Mouse (Mus musculus) A20 (cell line): ENCODE results near the gene Igdcc3.
"Not testable (repeated sequence)": the region's sequence is repeated elsewhere in the genome, so short reads cannot be mapped to it uniquely, and the experiment has no call there.

Source experiments
- DNase-seq: peaks from one replicate; pipeline ENCODE4 v3.0.0-alpha.2; 2011; ENCODE audit warnings: low read depth, low spot score

Igdcc3 gene

DNA sequence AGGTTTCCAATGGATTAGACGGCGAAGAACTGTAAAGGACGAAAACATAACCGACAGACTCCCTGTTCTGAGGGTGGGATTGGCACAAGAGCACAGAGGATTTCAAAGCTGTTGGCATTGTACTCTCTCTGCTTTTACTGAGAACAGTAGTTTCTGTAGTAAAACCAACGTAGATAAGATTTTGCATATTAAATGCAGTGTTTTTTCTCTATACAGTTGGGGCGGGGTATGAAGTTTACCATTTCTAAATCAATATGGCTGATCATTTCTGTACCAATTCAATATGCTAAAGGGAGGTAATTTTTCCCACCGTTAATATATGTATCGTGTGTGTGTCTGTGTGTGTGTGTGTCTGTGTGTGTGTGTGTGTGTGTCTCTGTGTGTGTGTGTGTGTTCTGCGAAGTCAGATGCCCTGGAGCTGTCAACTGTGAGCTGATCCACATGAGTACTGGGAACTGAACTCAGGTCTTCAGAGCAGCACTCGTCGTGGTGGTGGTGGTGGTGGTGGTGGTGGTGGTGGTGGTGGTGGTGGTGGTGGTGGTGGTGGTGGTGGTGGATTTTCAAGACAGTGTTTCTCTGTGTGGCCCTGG lies 61.3 kb downstream of the Igdcc3 start:
- DNase-seq, result no peak

DNA sequence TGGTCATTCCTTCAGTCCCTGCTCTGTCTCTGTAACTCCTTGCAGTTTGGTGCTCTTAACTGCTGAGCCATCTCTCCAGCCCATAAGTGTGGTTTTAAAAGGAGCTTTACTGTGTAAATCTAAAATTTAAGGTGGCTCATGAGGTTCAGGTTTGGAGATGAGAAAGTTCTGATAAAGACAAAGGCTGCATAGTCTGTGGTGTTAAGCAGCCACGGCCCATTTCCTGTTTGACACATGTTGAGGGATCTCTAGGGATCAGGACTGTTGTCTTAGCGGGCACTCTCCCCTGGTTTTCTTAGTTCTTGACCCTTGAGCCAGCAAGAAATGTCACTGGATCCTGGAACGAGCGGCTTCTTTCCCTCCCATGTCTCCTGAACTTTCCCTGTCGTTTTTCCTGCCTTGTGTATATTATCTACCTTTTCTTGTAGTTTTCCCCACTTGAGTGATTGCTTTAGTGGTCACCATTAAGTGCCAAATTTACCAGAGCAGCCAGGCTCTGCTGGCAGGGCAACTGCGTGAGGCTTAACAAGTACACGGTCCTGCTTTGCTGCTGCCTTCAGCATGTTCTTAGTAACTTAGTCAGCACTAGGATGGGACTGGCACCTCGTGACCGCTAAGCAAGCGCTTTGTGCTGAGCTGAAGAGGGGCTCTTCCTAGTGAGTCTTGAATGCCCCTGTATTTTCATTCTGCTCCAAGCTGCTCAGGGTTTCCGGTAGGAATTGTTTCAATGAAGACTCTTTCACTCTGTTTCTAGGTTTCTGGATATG lies 64.2 kb downstream of the Igdcc3 start:
- DNase-seq, result no peak

DNA sequence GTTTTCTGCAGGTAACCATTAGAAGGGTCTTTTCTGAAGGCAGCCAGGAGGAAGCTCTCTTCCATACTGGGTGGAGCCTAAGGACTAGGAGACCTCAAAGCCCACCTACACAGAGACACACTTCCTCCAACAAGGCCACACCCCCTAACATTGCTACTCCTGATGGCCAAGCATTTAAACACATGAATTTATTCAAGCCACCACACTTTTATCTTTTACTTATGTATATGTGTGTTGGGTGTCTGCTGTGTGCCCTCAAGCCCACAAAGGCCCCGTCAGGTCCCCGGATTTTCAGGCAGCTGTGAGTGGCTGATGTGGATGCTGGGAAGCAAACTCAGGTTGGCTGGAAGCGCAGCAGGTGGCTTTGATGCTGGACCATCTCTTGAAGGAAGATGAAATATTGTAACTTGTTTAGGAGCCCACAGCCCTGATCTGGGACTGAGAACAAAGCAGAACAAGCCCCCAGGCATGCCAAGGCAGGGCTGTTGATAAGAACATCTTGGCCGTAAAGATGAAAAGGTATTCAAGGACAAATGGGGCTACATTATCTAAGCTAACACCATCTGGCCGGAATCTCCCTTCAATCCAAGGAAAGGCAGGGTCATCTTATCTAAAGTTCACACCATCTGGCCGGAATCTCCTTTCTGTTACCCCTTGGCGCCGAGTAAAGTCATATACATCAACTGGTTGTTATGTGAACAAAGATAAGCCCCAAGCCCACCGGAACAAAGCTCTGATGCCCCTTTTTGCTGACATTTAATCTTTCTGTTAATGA lies 66.2 kb downstream of the Igdcc3 start:
- not testable (repeated sequence) for DNase-seq

DNA sequence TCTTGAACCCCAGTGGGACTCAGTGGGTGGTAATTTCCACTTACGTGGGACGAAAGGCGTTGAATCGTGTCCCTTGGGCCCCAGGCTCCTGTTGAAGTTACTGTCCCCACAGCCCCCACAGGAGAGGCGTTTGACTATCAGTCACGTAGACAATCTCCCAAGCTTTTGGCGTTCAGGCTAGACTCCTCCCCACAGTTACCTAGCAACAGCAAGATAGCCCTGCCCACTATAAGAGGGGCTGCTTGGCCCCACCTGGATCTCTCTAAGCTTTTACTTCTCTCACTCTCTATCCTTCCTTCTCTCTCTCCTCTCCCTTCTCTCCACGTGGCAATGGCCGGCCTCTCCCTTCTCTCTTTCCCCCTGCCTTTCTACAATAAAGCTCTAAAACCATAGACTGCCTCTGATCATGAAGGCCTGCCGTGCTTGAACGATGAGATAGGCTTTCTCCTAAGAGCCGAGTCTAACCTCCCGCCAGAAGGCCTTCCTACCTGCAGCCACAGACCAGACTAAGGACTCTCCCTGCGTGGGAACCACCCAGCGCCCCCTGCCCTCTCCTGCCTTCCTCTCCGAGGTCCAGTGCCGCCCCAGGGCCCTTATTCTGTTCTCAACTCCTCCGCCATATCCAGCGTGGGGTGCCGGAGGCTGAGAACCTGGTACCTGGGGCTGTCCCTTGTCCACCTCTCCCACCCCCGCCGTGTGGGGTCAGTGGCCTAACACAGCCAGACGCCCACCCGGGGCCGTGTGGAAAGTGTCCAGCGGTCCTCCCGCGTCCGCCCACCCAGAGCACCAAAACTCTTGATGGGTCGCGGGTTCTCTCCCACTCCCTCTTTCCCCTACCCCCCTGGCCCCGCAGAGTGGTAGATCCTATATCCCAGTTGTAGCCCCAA lies 67.5 kb downstream of the Igdcc3 start:
- DNase-seq, result no peak

DNA sequence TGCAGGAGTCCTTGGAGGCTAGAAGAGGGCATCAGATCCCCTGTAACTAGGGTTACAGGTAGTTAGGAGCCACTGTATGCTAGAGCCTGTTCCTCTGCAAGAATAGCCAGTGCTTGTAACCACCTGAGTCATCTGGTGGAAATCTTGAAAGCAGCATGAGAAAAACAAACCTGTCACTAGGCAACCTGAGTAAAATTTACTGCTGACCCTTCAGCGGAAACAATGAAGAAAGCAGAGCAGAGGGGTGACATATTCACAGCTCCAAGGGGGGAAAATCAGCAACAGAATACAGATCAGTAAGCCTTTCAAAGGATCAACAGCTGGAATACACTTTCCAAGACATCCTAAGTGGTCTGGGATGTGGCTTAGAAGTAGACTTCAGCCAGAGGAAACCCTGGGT lies 70.6 kb downstream of the Igdcc3 start:
- no peak for DNase-seq

DNA sequence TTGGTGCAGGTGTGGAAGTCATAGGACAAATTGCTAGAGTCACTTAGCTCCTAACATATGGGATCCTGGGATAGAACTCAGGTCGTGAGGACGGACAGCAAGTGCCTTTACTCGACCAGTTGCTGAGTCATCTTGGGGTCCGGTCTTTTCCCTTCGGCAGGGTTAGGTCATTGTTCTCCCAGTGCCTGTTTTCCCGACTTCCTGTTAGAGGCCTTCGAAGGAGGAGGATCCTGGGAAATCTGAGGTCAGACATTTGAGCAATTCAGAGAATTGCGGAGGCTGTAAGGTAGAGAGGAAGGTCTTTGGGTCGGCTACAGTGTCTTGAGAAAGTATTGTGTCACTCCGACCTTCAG lies 73.4 kb downstream of the Igdcc3 start:
- no peak for DNase-seq

DNA sequence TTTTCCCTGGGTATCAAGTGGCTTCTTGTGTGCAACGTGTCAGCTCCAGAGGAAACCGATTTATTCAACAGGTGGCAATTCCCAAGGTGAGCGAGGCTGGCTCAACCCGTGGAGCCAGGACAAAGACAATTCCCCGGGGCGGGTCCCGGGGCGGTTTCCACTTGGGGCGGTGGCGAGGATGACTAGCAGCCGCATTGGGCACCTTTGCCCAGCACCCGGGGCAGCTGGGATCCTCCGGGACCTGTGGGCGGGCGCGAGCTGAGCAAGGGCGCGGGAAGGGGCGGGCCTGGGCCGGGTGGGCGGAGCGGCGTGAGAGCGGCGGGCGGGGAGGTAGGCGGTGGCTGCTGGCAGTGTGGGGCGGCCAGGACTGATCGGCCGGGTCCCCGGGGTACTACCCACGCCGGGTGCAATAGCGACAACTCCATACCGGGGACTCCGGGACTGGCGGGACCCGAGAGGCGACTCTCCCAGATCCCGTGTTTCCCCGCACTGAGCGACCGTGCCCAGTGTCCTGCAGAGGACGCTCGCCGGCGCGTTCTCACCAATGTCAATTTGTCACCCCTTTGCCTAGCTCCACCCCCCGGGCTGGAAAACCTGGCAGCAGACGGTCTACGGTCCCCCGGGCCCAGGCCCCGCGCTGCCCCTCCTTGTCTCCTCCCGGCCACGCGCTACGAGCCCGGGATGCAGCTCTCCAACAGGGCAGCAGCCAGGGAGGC lies 73.9 kb downstream of the Igdcc3 start:
- DNase-seq, result peak; percentile 89

DNA sequence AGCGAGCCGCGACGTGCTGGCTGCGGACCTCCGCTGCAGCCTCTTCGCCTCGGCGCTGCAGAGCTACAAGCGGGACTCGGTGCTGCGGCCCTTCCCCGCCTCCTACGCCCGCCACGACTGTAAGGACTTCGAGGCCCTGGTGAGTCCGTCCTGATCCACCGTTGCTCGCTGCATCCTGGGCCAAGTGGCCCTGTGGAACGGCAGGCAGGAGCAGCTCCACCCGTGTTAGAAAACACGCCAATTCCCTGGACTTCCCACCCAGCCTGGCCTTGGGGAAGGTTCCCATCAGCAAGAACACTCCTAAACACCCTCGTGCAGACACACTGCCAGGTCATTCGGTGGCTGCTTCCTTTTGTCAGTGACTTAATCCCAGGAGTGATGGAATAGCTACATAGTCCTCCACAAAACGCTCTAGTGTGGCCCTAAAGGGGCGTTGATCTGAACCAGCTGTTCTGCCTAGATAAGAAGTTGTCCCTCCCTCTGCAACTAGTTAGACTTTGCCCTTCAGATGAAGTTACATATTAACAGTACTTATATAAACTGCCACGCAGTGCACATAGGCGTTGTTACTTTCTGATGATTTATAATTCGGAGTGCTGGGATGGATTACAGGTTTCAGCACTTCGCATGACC lies 74.6 kb downstream of the Igdcc3 start:
- no peak for DNase-seq

DNA sequence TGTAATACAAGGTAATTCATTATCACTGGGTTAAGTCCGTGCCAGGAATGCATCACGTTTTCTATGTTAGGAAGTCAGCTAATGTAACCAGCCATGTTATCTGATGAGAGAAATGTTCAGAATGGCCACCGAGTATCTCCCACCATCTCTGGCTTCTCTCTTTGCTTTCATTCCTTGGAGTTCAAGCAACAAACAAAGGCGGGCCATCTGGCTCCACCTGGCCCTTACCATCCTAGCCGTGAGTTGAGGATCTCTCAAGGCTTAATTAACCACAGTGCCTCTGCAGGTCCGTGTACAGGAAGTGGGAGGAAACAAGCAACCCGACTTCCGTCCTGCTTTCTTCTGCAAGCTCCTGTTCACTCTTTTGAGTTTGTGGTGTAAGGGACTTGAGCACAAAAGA lies 76.0 kb downstream of the Igdcc3 start:
- no peak for DNase-seq

DNA sequence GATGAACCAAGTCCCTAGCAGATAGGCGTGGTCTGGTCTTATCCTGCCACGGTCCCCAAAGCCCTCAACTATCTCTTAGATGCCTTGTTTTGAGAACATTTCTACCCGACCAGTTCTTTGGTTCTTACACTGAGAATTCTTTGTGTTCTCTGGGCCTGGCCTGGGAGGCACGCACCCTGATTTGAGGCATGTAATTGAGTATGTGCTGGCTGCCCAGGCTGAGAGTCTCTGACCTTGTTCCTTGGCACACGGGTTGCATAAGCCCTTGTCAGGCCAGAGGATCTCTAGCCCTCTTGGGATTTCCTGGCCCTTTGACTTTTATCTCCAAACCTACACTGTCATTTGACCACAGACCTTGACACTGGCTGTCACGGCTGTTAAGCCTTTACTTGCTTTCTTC lies 76.7 kb downstream of the Igdcc3 start:
- no peak for DNase-seq

DNA sequence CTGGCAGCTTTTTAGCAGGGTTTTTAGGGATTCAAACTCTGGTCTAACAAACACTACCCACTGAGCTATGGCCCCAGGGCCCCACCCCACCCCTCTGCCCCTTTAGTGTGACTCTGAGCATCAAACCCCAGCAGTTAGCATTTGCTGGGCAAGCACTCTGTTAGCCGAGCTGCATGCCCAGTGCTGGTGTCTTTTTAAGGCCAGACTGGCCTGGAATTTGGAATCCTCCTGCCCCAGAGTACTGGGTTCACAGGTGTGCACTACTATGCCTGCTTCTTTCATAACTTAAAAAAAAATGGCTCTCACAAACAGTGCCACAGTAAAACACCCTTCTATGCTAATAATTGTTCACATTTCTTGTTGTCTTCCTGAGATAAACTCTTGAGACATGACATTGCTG lies 77.9 kb downstream of the Igdcc3 start:
- no peak for DNase-seq

DNA sequence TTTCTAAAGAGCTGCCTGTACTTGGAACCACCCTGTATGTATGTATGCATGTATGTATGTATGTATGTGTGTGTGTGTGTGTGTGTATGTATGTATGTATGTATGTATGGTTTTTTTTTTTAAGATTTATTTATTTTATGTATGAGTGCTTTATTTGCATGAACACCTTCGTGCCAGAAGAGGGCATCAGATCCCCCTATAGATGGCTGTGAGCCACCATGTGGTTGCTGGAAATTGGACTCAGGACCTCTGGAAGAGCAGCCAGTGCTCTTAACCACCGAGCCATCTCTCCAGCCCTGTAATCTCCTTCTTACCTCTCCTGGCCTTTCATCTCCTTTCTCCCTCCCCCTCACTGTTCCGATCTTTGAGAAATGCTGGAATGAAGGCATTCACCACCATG lies 79.4 kb downstream of the Igdcc3 start:
- not testable (repeated sequence) for DNase-seq

DNA sequence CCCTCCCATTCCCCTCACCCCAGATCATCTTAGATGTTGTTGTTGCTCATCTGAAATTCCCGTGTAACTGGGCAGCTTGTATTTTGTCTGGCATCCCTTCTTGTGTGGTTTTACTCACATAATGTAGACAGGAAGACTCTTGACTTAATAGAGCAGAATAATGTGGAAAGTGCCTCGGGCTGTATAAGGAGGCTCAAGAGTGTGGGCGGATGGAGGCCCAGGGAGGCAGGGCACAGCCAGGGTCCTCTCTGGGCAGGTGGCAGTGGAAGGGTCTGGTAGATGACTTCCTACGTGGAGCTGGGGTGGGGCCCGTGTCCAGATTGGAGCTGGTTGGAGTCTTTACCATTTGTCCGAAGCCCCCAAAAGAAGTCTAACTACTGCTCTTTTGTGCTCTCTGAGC lies 82.9 kb downstream of the Igdcc3 start:
- no peak for DNase-seq

DNA sequence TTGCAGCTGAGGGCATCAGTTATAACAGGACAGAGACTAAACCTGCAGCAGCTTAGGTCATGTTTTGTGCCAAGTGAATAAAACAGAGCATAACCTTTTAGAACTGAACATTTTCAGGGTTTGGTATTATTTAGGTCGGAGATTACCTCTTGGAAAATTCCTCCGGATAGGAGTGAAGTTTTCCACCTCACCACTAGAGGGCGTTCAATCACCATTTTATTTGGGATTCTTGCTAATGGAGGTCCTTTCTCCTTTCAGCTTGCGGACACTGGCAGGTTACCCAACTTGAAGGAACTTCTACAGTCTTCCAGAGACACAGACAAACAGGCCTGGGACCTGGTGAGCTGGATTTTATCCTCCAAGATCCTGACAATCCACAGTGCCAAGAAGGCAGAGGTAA lies 84.8 kb downstream of the Igdcc3 start:
- DNase-seq, result peak; percentile 54

DNA sequence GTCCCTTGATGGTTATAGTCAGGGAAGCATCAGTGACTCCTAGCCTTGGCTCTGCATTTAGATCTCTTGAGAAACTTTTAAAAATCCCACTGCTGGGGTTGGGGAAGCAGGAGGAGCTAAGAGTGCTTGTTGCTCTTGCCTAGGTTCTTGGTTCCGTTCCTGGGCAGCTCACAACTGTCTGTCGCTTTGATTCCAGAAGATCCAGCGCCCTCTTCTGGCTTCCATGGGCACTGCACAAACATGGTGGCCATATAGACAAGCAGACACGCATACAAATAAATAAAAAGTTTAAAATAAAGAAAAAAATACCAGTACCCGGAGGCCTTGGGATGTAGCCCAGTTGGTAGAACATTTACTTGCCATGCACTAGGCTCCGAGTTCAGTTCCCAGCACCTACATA lies 89.3 kb downstream of the Igdcc3 start:
- DNase-seq, result no peak

DNA sequence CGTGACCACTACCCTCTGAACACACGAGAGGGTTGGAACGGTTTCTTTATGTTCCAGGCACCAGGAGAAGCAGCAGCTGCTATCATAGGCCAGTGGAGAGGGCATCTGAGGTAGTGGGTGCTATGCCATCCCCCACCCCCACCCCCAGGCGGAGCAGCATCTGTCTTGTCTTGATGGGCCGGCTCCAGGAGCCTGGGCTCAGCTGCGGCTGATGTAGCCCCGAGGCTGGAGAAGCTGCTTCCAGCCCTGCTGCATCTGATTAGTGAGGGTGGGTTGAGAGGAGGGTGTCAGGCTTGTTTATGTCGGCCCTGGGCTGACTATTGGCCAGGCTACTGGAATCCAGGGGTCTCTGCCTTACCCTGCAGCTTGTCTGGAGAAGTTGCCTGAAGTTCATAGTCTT lies 90.3 kb downstream of the Igdcc3 start:
- no peak for DNase-seq

DNA sequence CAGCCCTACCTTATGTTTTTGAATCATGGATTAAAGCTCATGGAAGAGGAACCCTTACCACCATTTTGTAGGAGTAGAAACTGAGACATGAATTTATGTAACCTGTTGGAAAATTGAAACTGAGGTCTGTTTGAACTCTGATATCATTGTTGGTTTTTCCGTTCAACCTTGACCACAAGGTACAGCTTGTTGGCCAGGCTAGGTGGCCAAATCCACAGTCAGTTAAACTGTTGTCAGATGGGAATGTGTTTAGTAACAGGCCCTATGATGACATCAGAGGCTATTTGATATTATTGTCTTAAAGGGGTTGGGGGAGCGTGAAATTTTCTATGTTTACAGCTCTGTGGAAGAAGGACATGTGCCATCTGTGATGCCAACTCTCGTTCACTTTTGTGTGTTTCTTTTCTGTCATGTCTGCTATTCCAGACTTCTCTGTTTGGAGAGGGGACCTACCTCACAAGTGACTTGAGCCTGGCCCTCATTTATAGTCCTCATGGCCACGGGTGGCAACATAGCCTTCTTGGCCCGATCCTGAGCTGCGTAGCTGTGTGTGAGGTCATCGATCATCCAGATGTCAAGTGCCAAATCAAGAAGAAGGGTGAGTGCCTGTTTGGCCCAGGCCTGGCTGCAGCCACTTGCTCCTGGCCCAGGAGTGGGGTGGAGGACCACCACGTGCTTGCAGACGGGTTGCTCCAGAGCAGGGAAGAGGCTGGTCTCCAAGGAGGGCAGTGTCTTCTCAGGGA lies 92.4 kb downstream of the Igdcc3 start:
- DNase-seq, result no peak

DNA sequence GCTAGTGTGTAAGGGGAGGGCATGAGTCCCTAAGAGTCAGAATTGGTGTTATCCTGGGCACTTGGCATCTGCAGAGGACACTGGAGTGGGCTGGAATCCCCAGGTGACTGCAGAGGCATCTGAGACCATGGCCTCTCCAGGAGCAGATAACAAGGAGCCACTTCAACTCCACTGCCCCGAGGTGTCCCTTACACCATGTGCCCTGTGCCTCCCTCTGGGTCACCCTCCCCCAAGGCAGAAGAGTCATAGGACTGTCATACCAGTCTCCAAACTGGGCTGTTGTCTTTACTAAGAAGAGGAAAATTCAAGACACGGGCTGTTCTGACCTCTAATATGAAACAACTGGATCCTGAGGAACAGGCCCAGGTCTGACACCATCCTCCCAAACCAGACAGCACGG lies 93.7 kb downstream of the Igdcc3 start:
- DNase-seq, result no peak
